In genomic region chr1:186705203-186705914, GRCm38 (mm10) we compare ENCODE assay signal across 8 mouse cellular contexts. TPM values are rescaled to one million over a fixed set of nuclear protein-coding genes. Genes with fewer than 3 reads are reported as not detected.
A peak's percentile ranks its signal among the peaks of the same experiment; 100 is the strongest.
DNase-seq lines count a peak whose midpoint lies in the region; ATAC-seq lines count a peak whose summit lies in the region.

No protein-coding gene starts in this region.

- peak overlapping the region; percentile 62 for H3K4me3 ChIP-seq in forebrain, embryonic 11.5 days (ENCODE audit: low read depth, low read length)
- peak overlapping the region; percentile 63 to 66 for H3K4me3 ChIP-seq in heart, embryonic 14.5 days (ENCODE audit: control insufficient read depth in 1 of 2, insufficient read depth in 1 of 2, low read depth in 1 of 2, low read length in 2 of 2)
- H3K4me3 ChIP-seq in liver, embryonic 15.5 days (replicated peaks), result peak overlapping the region; percentile 51
- peak overlapping the region; percentile 68 for H3K4me3 ChIP-seq in neural tube, embryonic 13.5 days

- peaks cover 2% of the 10 kb centered on the region; the same call in 1 of the 2 replicates for H3K27me3 ChIP-seq in forebrain, embryonic 11.5 days (ENCODE audit: control insufficient read depth, insufficient read depth, low read length)
- no peaks in the 10 kb centered on the region for H3K27me3 ChIP-seq in heart, embryonic 14.5 days (ENCODE audit: control insufficient read depth, insufficient read depth, low read length)
- H3K27me3 ChIP-seq in liver, embryonic 15.5 days, result peaks cover 58% of the 10 kb centered on the region
- peaks cover 14% of the 10 kb centered on the region for H3K27me3 ChIP-seq in neural tube, embryonic 13.5 days

- H3K36me3 ChIP-seq in forebrain, embryonic 11.5 days (ENCODE audit: control insufficient read depth, insufficient read depth, low read length), result no peaks in the 10 kb centered on the region
- H3K36me3 ChIP-seq in heart, embryonic 14.5 days (ENCODE audit: control insufficient read depth, insufficient read depth, low read length), result 0 out of 2 replicates have a peak, but pooled peaks cover 4% of the 10 kb centered on the region
- H3K36me3 ChIP-seq in liver, embryonic 15.5 days (replicated peaks), result no peaks in the 10 kb centered on the region
- H3K36me3 ChIP-seq in neural tube, embryonic 13.5 days, result no peaks in the 10 kb centered on the region

- under 1% methylated on average over 48 of the region's 65 CpGs for WGBS in forebrain, embryonic 11.5 days
- WGBS in heart, embryonic 14.5 days, result under 1% methylated on average over 56 of the region's 65 CpGs
- under 1% methylated on average over 65 of the region's 65 CpGs for WGBS in liver, embryonic 15.5 days (ENCODE audit: insufficient replicate concordance)
- WGBS in neural tube, embryonic 13.5 days, result under 1% methylated on average over 57 of the region's 65 CpGs

- peak; percentile 49 for DNase-seq in 3T3-L1 (ENCODE audit: low read depth, low spot score)
- peak; percentile 62 for DNase-seq in adrenal gland, postnatal 25 days
- DNase-seq in forebrain, embryonic 11.5 days (ENCODE audit: low spot score), result peak; percentile 80
- DNase-seq in kidney, postnatal 25 days, result peak; percentile 50 to 79
- DNase-seq in thymus, postnatal 36 days, result peak; percentile 4 to 13

- H3K9me3 ChIP-seq in forebrain, embryonic 11.5 days (ENCODE audit: control insufficient read depth, low read length), result no peaks in the 10 kb centered on the region
- no peaks in the 10 kb centered on the region for H3K9me3 ChIP-seq in heart, embryonic 14.5 days (ENCODE audit: control insufficient read depth, low read length)
- no peaks in the 10 kb centered on the region for H3K9me3 ChIP-seq in liver, embryonic 15.5 days (replicated peaks)
- H3K9me3 ChIP-seq in neural tube, embryonic 13.5 days, result no peaks in the 10 kb centered on the region

- no peaks in the 10 kb centered on the region for H3K4me1 ChIP-seq in forebrain, embryonic 11.5 days (replicated peaks; ENCODE audit: control insufficient read depth, insufficient read depth, low read length)
- peaks cover 4 to 23% of the 10 kb centered on the region in 2 experiments; a peak in 3 of 4 replicates for H3K4me1 ChIP-seq in heart, embryonic 14.5 days (ENCODE audit: control insufficient read depth in 2 of 2, insufficient read depth in 2 of 2, low read length in 2 of 2)
- 0 out of 2 replicates have a peak, but pooled peaks cover 5% of the 10 kb centered on the region for H3K4me1 ChIP-seq in liver, embryonic 15.5 days (replicated peaks)
- H3K4me1 ChIP-seq in neural tube, embryonic 13.5 days (replicated peaks), result peaks cover 39% of the 10 kb centered on the region

- ATAC-seq in forebrain, embryonic 11.5 days (replicated peaks; ENCODE audit: low FRiP score), result peak; percentile 79
- ATAC-seq in heart, embryonic 14.5 days (ENCODE audit: insufficient number of reproducible peaks, insufficient read depth, low FRiP score, low read depth), result peak; percentile 64
- ATAC-seq in liver, embryonic 15.5 days (ENCODE audit: insufficient read depth), result peak; percentile 40
- ATAC-seq in neural tube, embryonic 13.5 days (ENCODE audit: low read depth), result peak; percentile 73

- H3K4me2 ChIP-seq in forebrain, embryonic 11.5 days (ENCODE audit: low read depth, low read length, severe bottlenecking), result peak overlapping the region; percentile 90
- H3K4me2 ChIP-seq in heart, embryonic 14.5 days (ENCODE audit: low read length), result peak overlapping the region; percentile 76
- H3K4me2 ChIP-seq in liver, embryonic 15.5 days, result peak overlapping the region; percentile 71
- peak overlapping the region; percentile 92 for H3K4me2 ChIP-seq in neural tube, embryonic 13.5 days

- H3K9ac ChIP-seq in forebrain, embryonic 11.5 days (ENCODE audit: low read length), result peak overlapping the region; percentile 69
- H3K9ac ChIP-seq in heart, embryonic 14.5 days (ENCODE audit: low read length), result peak overlapping the region; percentile 91
- H3K9ac ChIP-seq in liver, embryonic 15.5 days, result no peak overlapping the region
- H3K9ac ChIP-seq in neural tube, embryonic 13.5 days, result peak overlapping the region; percentile 83

- H3K27ac ChIP-seq in forebrain, embryonic 11.5 days (ENCODE audit: low read depth, low read length), result peak overlapping the region; percentile 34; the same call in 1 of the 2 replicates
- peak overlapping the region; percentile 75 to 92 for H3K27ac ChIP-seq in heart, embryonic 14.5 days (replicated peaks in 1 of 2; ENCODE audit: control insufficient read depth in 1 of 2, insufficient read depth in 1 of 2, low read depth in 2 of 2, low read length in 2 of 2)
- H3K27ac ChIP-seq in liver, embryonic 15.5 days (replicated peaks), result no peak overlapping the region
- peak overlapping the region; percentile 80 for H3K27ac ChIP-seq in neural tube, embryonic 13.5 days (replicated peaks)

RNA-seq across cellular contexts. Expression of gene Tgfb2, which starts 0.4 kb away (rescaled TPM):
- total RNA-seq in adrenal gland, postnatal 25 days (2021), result 1.5 and 2.3 TPM in 2 replicates
- 17.2 and 20.6 TPM in 2 replicates for polyA plus RNA-seq in forebrain, embryonic 11.5 days (2014; fragmentation: Nextera tagmentation; extraction: Ambion mirVana)
- 50.0 and 50.5 TPM in 2 replicates for polyA plus RNA-seq in heart, embryonic 14.5 days (2014; fragmentation: Nextera tagmentation; extraction: Ambion mirVana)
- polyA plus RNA-seq in liver, embryonic 15.5 days (2015; fragmentation: Nextera tagmentation; extraction: Ambion mirVana), result 1.5 TPM in 2 replicates
- 24.0 and 33.0 TPM in 2 replicates for polyA plus RNA-seq in neural tube, embryonic 13.5 days (2015; fragmentation: Nextera tagmentation; extraction: Ambion mirVana)

RNA-seq across cellular contexts. Expression of gene Rrp15, which starts 43.8 kb away (rescaled TPM):
- 24.7 and 25.2 TPM in 2 replicates for total RNA-seq in adrenal gland, postnatal 25 days (2021)
- polyA plus RNA-seq in forebrain, embryonic 11.5 days (2014; fragmentation: Nextera tagmentation; extraction: Ambion mirVana), result 64.5 and 69.4 TPM in 2 replicates
- polyA plus RNA-seq in heart, embryonic 14.5 days (2014; fragmentation: Nextera tagmentation; extraction: Ambion mirVana), result 29.8 and 32.6 TPM in 2 replicates
- polyA plus RNA-seq in liver, embryonic 15.5 days (2015; fragmentation: Nextera tagmentation; extraction: Ambion mirVana), result 21.3 and 25.9 TPM in 2 replicates
- 36.2 and 36.6 TPM in 2 replicates for polyA plus RNA-seq in neural tube, embryonic 13.5 days (2015; fragmentation: Nextera tagmentation; extraction: Ambion mirVana)

Comparison
In these comparisons a context has a peak if more than half of its experiments do, and no peak if none do; other contexts are left out.
1. DNase-seq: peak in every context shown above with its lines; median percentile 80 in forebrain, embryonic 11.5 days; 64 in kidney, postnatal 25 days; 62 in adrenal gland, postnatal 25 days; 49 in 3T3-L1; 8 in thymus, postnatal 36 days.